Mouse (Mus musculus) cerebellum, adult 18-20 months (tissue): ENCODE measurements at regions not wholly inside any gene's neighbourhood (a gene's known extent, or its start where the extent isn't known, plus 50 kb on each side); places are given as distances from the start of the nearest gene placed in this dataset.

ENCODE experiments used
- DNase-seq, 2 experiments: peaks; one replicate each; pipeline ENCODE4 v3.0.0; 2021

DNA sequence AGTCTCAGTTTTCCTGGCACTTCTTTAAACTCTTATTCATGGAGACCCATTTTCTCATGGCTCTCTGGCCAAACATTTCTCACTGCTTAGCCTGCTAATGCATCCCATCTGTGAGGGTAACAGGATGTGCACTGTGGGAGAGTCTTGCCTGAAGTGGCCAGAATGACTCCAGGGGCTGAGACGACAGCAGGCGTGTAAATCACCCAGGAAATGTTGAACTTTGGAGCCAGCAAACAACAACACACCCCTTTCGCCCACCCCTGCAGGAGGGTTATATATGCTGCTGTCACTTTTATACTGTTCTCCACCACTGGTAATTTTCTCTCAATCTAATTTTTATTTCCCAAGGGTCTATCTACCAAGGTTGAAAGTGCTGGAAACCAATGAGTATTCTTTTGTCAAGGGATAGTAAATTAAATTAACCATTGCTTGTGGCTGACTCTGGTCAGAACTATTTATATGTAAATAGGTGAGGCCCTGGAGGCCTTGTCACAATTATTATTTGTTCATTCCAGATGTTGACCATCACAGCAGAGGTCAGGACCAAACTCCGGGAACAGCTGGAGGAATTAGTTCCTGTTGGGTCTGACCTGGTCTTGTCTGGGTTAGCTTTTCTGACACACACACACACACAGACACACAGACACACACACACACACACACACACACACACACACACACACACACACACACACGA is 378.2 kb downstream of the Nucb2 start:
- DNase-seq = no peak

GRCm38 (mm10) chr7:116893846-116894245 is 389.7 kb downstream of the Nucb2 start:
- peak; percentile 15 to 36 for DNase-seq

DNA sequence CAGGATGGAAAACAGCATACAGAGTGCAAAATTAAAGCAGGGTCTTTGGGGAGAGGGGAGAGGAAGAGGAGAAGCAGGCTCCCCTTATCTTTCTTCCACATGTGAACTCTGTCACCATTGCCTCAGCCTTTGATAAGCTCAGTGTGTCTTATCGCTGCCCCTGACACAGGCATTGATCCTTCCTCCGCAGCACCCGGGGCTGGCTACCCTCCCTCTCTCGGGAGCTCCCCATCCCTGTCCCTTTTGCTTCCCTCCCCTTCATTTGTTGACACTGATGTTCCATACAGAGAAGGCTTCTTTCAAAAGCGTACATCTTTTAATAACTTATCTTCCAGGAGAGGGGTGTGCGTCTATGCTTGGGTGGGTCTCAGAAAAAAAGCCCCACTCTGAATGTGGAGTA is 411.6 kb downstream of the Nucb2 start:
- no peak for DNase-seq

GRCm38 (mm10) chr7:116917921-116918670 is 413.9 kb downstream of the Nucb2 start:
- DNase-seq = no peak

GRCm38 (mm10) chr7:116946448-116946847 is 434.3 kb upstream of the Xylt1 start:
- DNase-seq = no peak

DNA sequence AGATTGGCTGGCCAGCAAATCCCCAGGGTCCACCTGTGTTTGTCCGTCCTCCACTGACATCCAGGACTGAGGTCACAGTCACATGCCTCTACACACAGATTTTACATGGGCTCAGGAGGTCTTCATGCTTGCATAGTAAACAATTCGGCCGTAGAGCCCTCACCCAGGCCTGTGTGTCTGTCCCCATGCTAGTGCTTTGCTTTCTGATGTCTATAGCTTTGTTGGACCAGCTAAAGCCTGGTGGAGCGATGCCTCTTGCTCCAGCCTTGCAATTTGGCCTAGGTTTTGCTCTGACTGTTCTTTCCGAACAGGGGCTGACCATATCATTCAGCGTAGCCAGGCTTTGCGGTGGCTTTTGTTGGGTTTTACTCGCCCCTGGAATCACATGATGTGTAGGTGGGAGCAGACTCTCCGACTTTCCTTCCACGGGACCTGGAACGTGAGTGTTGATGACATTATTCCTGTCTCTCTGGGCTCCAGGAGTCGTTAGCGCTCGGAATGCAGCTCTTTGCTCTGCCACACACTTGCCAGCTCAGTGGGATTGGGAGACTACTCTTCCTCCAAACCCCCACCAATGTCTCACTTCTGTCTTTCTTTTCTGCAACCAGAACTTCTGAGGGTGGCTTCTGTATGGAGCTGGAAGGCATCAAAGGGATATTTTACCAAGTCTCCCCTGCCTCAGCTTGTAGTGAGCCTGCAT is 421.4 kb upstream of the Xylt1 start:
- no peak for DNase-seq

GRCm38 (mm10) chr7:116963839-116964238 is 416.9 kb upstream of the Xylt1 start:
- no peak for DNase-seq

DNA sequence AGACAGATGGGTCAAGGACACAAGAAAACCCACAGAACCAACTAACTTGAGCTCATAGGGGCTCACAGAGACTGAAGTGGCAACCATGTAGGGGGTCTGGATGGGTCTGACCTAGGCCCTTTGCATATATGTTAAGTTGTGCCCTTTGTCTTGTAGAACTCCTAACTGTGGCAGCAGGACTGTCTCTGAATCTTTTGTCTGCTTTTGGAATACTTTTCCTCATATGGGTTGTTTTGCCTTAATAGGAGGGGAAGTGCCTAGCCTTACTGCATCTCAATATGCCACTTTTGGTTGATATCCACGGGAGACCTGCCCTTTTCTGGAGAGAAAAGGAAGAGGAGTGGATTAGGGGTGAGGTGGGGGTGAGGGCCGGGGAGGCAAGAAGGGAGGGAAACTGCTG is 389.4 kb upstream of the Xylt1 start:
- DNase-seq = no peak

- no peak for DNase-seq
These were observed 388.6 kb upstream of the Xylt1 start for GRCm38 (mm10) chr7:116992166-116992565.

GRCm38 (mm10) chr7:116995770-116996169 is 385.0 kb upstream of the Xylt1 start:
- DNase-seq = no peak

DNA sequence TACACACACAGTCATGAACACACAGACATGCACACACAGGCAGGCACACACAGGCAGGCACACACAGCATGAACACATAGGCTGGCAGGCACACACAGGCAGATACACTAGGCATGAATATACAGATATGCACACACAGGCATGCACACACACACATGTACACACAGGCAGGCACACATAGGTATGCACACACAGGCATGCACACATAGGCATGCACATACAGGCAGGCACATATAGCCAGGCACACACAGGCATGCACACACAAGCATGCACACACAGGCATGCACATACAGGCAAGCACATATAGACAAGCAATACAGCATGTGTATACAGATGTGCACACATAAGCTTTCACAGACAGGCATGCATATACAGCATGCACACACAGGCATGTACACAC is 377.6 kb upstream of the Xylt1 start:
- DNase-seq = no peak

DNA sequence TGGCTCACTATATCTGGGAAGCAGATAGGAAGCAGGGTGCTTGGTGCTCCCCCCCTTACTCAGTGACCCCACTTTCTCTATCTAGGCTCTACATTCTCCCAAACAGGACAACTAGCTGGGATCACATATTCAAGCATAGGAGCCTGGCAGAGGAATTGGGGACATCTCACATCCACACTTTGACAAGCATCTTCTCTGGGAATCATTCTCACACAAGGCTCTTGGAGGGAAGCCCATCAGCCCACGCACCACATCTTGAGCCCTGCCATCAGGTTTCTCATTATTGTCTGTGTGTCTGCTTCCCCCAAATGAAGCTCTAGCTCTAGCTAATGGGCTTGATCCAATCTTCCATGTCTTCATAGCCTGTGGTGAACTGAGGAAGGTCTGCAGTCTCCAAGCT is 362.4 kb upstream of the Xylt1 start:
- DNase-seq = no peak

GRCm38 (mm10) chr7:117021716-117022115 is 359.1 kb upstream of the Xylt1 start:
- DNase-seq = no peak

DNA sequence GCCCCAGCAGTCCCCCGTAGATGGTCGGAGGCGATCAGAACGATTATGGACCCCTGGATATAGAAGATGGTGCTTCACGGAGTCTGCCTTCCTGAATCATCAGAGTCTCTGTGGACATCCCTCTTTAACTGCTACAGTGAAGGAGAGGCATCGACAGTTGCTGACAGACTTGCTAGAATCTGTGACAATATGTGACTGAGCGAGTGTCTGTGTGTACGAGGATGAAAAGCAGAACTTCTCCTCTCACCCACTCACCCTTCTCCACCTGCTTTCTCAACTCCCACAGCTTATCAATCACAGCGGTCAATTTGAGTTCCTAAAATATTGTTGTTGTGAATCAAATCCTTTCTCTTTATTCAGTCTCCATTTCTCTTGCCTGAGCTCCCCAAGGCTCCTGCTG is 335.9 kb upstream of the Xylt1 start:
- no peak for DNase-seq

GRCm38 (mm10) chr7:117049249-117049648 is 331.5 kb upstream of the Xylt1 start:
- no peak for DNase-seq

GRCm38 (mm10) chr7:117065771-117066170 is 315.0 kb upstream of the Xylt1 start:
- DNase-seq = no peak

DNA sequence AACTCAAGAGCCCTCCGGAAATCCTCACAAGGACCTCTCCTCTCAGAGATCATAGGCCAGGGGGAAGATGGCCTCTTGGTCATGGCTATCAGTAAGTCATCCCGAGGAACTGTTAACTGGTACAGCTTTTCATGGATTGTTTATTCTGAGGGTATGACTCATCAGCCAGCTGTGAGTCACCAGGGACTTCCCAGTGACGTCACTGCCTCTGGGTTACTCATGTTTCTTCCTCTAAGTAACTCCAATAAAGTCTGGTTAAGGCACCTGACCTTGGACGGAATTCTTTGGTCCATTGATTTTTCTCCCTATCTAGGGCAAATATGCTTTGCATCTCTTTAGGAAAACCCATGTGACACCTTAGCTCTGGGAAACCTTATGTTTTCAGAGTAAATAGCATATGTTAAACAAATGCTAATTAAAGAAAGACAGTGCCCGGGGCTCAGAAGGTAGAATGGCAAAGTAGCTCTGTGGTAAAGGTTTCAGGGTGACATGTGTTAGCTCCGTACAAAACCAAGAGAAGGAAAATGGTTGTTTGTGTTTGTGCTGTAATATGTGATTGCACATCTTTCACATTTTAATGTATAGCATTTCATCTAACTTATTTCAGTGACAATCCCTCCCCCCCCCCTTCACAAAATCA is 289.7 kb upstream of the Xylt1 start:
- DNase-seq = no peak

DNA sequence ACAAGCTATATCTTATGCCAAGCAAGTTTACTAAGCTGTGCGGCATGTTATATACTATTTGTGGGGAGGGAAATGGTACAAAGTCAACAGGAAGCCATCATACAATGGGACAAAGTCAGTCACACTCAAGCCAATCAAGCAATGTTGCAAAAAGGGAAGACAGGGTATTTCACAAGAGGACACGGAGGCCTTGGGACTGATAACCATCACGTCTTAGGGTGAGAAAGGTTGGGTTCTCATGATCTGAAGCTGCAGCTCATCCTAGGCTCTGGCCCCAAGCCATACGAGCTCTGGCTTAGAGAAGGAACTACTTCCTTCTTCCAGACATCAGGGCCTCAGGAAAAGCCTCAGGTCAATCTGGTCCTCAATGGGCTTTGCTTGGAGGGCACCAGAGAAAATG is 287.9 kb upstream of the Xylt1 start:
- DNase-seq = no peak

GRCm38 (mm10) chr7:117097618-117098017 is 283.2 kb upstream of the Xylt1 start:
- no peak for DNase-seq

DNA sequence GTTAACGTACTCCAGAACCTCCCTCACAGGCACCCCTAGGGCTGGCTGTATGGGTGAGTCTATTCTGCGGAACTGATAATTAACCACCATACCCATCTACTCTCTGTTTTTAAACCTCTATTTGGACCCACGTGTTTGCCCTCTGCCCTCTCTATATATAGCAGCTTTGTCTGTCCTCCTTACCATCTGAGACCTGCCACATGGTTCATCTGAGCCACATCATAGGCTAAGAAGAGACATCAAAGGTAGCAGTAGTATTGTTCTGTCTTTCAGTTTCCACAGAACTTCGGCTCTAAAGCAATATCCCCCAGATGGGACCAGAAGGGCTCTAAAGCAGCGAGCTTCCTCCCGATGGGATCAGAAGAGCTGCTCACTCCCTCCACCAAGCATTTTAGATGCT is 281.7 kb upstream of the Xylt1 start:
- DNase-seq = no peak

DNA sequence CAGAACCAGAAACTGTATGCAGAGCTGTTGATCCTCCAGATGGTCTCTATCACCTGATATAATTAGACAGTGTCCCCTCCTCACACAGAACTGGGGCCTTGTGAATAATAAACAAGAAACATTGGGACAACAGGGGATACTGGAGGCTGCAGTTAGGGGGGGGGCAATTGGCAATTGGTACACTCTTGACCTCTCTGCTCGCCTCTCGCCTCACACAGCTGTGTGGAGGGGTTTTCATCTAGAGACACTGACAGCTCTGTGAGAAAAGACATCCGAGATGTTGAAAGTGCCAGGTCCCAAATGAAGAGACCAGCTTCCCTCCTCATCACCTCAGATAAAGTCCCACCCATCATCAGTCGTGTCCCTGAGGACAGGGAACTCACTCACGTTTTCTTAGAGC is 277.7 kb upstream of the Xylt1 start:
- no peak for DNase-seq

- DNase-seq = no peak
These were observed 274.0 kb upstream of the Xylt1 start for GRCm38 (mm10) chr7:117106691-117107191.

DNA sequence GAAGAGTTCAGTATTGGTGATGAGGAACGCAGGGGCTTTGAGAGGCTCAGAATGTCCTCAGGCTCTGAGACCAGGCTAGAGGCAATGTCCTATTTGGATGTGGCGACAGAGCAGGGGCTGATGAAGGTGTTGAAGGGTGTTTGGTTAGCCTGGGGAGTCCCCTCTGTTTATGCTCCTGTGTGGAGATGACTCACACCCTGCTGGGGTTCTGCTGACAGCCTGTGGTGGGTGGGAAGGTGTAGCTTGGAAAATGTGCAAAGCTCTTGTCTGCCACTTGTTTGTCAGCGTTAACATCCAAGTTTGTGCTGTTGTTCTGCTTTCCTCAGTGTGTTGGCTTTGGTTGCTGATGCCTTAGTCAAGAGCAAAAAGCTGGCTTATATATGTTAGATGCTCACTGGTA is 272.4 kb upstream of the Xylt1 start:
- no peak for DNase-seq
